Mouse (Mus musculus) frontal cortex, postnatal 25 days (tissue): ENCODE data around the gene Grin2b.
"Not testable (repeated sequence)": the region's sequence is repeated elsewhere in the genome, so short reads cannot be mapped to it uniquely, and the experiment has no call there.

ENCODE experiments used
- DNase-seq, 2 experiments: peaks; one replicate each; pipeline ENCODE4 v3.0.0; 2022; ENCODE audit warnings: low spot score in 2 of 2

The Grin2b gene

GRCm38 (mm10) chr6:135700717-135701345 is 472.5 kb downstream of the Grin2b start:
- no peak for DNase-seq

- DNase-seq = no peak
Observed at GRCm38 (mm10) chr6:135692533-135692932, 480.8 kb downstream of the Grin2b start.

- no peak for DNase-seq
Observed at GRCm38 (mm10) chr6:135691561-135691960, 481.8 kb downstream of the Grin2b start.

GRCm38 (mm10) chr6:135687926-135688325 is 485.4 kb downstream of the Grin2b start:
- DNase-seq = no peak

GRCm38 (mm10) chr6:135684206-135684605 is 489.1 kb downstream of the Grin2b start:
- DNase-seq = no peak

GRCm38 (mm10) chr6:135681423-135681822 is 491.9 kb downstream of the Grin2b start:
- DNase-seq = not testable (repeated sequence)

GRCm38 (mm10) chr6:135680105-135680710 is 493.1 kb downstream of the Grin2b start:
- DNase-seq = no peak

GRCm38 (mm10) chr6:135674380-135674779 is 498.9 kb downstream of the Grin2b start:
- no peak for DNase-seq

GRCm38 (mm10) chr6:135672003-135672402 is 501.3 kb downstream of the Grin2b start:
- DNase-seq = no peak
